Mouse (Mus musculus) heart, embryonic 14.5 days (tissue): ENCODE measurements at regions not wholly inside any gene's neighbourhood (a gene's known extent, or its start where the extent isn't known, plus 50 kb on each side); places are given as distances from the start of the nearest gene placed in this dataset.

ENCODE experiments used
- ATAC-seq: fragments of 200-750 bp; cut with Nextera tagmentation; 2 replicates; pipeline ENCODE4 v1.8.0; 2017; ENCODE audit warnings: low read depth, moderate TSS enrichment; ENCODE audit not compliant: insufficient number of reproducible peaks, insufficient read depth, low FRiP score
- H3K27ac ChIP-seq, 2 experiments: fragments of 200-500 bp in 1 of 2; fragments of 300-500 bp in 1 of 2; sonication (generic) in 1 of 2; replicated peaks in 1 of 2; 2 replicates each; pipeline ENCODE4 v1.5.1; 2012 to 2014; ENCODE audit warnings: low read depth in 2 of 2, low read length in 2 of 2, control low read depth in 1 of 2, mild to moderate bottlenecking in 1 of 2, mixed read lengths in 1 of 2; ENCODE audit not compliant: control insufficient read depth in 1 of 2, insufficient read depth in 1 of 2
- H3K27me3 ChIP-seq: fragments of 300-500 bp; sonication (generic); 2 replicates; pipeline ENCODE4 v1.6.1; 2014; ENCODE audit warnings: mild to moderate bottlenecking, low read length, control low read depth; ENCODE audit not compliant: control insufficient read depth, insufficient read depth
- H3K36me3 ChIP-seq: fragments of 300-500 bp; sonication (generic); 2 replicates; pipeline ENCODE4 v1.6.1; 2014; ENCODE audit warnings: mild to moderate bottlenecking, control low read depth, low read length, mixed read lengths; ENCODE audit not compliant: control insufficient read depth, insufficient read depth
- H3K4me1 ChIP-seq, 2 experiments: fragments of 200-500 bp in 1 of 2; fragments of 300-500 bp in 1 of 2; sonication (generic) in 1 of 2; 2 replicates each; pipeline ENCODE4 v1.6.1; 2012 to 2014; ENCODE audit warnings: low read length in 2 of 2, control low read depth in 1 of 2, mixed read lengths in 1 of 2; ENCODE audit not compliant: control insufficient read depth in 2 of 2, insufficient read depth in 2 of 2
- H3K4me2 ChIP-seq: fragments of 300-500 bp; sonication (generic); 2 replicates; pipeline ENCODE4 v1.6.1; 2014; ENCODE audit warnings: mild to moderate bottlenecking, low read length
- H3K4me3 ChIP-seq, 2 experiments: fragments of 200-500 bp in 1 of 2; fragments of 300-500 bp in 1 of 2; sonication (generic) in 1 of 2; 2 replicates each; pipeline ENCODE4 v1.5.1; 2012 to 2014; ENCODE audit warnings: low read length in 2 of 2, mild to moderate bottlenecking in 2 of 2, control low read depth in 1 of 2, low read depth in 1 of 2, moderate library complexity in 1 of 2; ENCODE audit not compliant: control insufficient read depth in 1 of 2, insufficient read depth in 1 of 2
- H3K9ac ChIP-seq: fragments of 300-500 bp; sonication (generic); 2 replicates; pipeline ENCODE4 v1.6.1; 2014; ENCODE audit warnings: mild to moderate bottlenecking, low read length
- H3K9me3 ChIP-seq: fragments of 300-500 bp; sonication (generic); 2 replicates; pipeline ENCODE4 v1.6.1; 2016; ENCODE audit warnings: low read length, control low read depth; ENCODE audit not compliant: control insufficient read depth
- WGBS: fragments of 180-500 bp; shearing (Covaris S2); extraction: QIAGEN DNeasy Blood & Tissue Kit; methylation state at CpG from one replicate; pipeline ENCODE4 v1.1.7; 2014; 5-methylcytosine and 5-hydroxymethylcytosine counted together

DNA sequence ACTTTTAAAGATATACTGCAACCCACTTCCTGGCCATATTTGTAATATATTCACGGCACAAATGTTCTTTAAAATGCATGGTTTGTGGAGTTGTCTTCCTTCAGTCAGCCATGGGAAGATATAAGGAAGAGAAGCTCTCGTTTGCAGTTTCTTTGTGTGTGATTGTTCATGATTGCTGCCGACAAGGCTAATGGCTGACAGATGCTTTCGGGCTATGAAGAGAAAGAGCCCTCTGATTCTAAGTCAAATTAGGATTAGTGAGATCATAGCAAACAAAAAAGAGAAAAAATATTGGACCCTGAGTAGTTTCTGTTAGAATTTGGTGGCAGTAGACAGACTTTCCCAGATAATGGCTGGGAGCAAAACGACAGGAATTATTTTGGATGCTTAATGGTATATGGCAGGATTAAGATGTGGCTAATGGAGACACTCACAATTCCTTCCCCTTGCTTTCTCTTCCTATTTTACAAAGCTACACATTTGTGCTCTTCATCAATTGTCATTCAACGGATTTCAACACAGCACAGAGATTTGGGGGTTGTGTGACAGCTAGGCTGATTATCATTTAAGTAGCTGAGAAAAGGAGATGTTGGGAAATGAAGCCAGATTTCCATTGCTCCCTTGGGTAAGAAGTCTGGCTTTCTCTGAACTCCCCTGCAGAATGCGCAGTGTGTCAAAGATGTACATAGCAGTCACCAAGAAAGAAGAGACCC, 273.4 kb upstream of the Hnrnpa3 start:
- 70% methylated on average over 7 of the region's 7 CpGs for WGBS
- Histone ChIP-seq H3K4me2 (no peak overlapping the region), H3K27ac (no peak overlapping the region), H3K4me1 (no peaks in the 10 kb centered on the region), H3K9ac (no peak overlapping the region), H3K27me3 (no peaks in the 10 kb centered on the region), H3K4me3 (no peak overlapping the region), H3K36me3 (no peaks in the 10 kb centered on the region), H3K9me3 (no peaks in the 10 kb centered on the region)
- ATAC-seq = no peak

DNA sequence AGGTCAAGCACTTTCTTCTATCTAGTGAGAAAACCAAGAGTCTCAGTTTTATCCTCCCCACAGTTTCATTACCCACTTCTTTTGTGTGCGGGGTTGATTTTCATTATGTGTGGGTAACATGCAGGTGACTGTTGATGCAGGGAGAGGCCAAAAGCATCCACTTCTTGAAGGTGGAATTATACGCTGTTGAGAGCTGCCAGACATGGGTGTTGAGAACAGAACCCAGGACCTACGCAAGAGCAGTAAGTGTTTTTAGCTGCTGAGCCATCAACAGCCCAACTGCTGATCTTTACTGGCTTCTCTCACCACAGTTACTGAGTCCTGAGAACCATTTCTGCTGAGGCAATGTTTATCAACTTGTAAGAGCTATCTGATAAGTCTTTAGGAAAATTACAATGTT, 272.4 kb upstream of the Hnrnpa3 start:
- H3K36me3 ChIP-seq = no peaks in the 10 kb centered on the region
- no peaks in the 10 kb centered on the region for H3K4me1 ChIP-seq
- H3K4me2 ChIP-seq = no peak overlapping the region
- no peak overlapping the region for H3K27ac ChIP-seq
- ATAC-seq = no peak
- H3K4me3 ChIP-seq = no peak overlapping the region
- WGBS = 66% methylated on average over 3 of the region's 3 CpGs
- H3K27me3 ChIP-seq = no peaks in the 10 kb centered on the region
- no peaks in the 10 kb centered on the region for H3K9me3 ChIP-seq
- no peak overlapping the region for H3K9ac ChIP-seq

DNA sequence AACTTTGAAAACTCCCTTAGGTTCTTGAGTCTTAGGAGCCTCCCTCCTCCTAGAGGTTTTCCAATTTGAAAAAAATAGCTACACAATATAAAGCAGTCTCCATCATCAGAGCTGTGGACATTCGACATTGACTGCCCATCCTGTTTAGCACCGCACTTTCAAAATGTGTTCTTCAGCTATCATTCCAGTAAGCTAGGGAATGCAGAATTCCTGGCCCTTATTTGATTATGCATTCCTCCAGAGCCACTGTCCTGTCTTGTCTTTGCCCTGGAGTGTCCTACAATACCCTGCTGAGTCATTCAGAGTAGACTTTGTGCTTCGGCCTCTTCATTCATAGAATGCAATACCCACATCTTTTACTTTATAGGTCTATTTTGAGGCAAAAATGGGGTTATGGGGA, 267.0 kb upstream of the Hnrnpa3 start:
- Histone ChIP-seq H3K27ac (no peak overlapping the region), H3K4me1 (no peaks in the 10 kb centered on the region; a peak in 1 of 4 replicates), H3K4me3 (no peak overlapping the region), H3K36me3 (no peaks in the 10 kb centered on the region), H3K9ac (no peak overlapping the region), H3K9me3 (no peaks in the 10 kb centered on the region), H3K27me3 (no peaks in the 10 kb centered on the region), H3K4me2 (no peak overlapping the region)
- ATAC-seq = no peak
- 75% methylated on average over 3 of the region's 3 CpGs for WGBS

DNA sequence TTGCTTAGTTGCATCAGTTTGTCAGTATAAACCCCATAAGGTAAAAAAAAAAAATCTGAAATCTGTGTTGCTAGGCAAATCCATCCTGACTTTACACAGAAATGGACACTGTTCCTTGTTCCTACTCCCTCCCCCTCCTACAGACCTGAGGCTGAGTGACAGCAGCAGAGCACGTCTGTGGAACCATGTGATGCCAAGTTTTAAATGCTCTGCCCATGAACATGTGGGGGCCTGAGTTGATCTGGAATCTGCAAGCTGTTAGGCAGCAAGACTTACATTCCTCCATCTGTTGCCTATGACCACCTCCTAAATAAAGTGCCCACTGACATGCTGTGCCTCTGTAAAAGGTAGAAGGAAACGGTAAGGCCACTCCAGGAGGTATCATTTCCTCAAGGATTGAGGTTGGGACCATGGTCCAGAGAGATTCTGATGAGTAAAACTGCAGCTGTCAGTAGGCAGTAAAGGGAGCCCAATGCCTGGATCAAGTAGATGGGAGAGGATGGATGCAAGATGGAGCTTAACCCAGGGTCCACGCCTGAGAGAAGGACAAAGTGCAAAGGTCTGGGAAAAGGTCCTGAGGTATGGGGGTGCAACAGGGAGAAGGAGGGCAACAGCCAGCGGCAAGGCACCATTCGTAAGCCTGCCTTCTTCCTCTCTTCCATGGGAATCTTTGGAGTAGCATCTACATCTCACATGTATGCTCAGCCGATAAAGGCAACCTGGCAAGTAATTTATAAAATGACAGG, 264.0 kb upstream of the Hnrnpa3 start:
- Histone ChIP-seq H3K4me3 (no peak overlapping the region), H3K4me1 (no peaks in the 10 kb centered on the region; a peak in 1 of 4 replicates), H3K9ac (no peak overlapping the region), H3K27ac (no peak overlapping the region), H3K4me2 (no peak overlapping the region), H3K27me3 (no peaks in the 10 kb centered on the region), H3K36me3 (no peaks in the 10 kb centered on the region), H3K9me3 (no peaks in the 10 kb centered on the region)
- ATAC-seq = no peak
- WGBS = 78% methylated on average over 6 of the region's 6 CpGs

DNA sequence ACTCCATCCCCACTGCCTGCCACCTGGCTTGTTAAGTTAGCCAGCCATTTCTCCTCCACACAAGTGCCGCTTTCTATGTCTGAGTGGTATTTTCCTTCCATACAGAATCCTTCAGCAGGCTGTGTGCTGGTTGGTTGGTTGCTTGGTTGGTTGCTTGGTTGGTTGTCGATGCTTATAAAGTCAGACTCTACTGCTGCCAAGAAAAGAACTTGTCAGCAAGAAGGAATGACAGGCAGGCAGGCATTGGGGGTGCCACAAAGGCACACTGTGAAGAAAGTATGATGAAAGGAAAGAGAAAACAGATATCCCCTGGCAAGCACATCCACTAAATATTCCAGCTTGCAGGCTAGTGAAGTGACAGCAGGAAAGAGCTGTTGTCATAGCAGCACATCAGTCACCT, 263.0 kb upstream of the Hnrnpa3 start:
- Histone ChIP-seq H3K36me3 (no peaks in the 10 kb centered on the region), H3K4me3 (no peak overlapping the region), H3K4me1 (no peaks in the 10 kb centered on the region; a peak in 1 of 4 replicates), H3K9me3 (no peaks in the 10 kb centered on the region), H3K4me2 (no peak overlapping the region), H3K9ac (no peak overlapping the region), H3K27me3 (no peaks in the 10 kb centered on the region), H3K27ac (no peak overlapping the region)
- 34% methylated on average over 2 of the region's 2 CpGs for WGBS
- ATAC-seq = no peak

DNA sequence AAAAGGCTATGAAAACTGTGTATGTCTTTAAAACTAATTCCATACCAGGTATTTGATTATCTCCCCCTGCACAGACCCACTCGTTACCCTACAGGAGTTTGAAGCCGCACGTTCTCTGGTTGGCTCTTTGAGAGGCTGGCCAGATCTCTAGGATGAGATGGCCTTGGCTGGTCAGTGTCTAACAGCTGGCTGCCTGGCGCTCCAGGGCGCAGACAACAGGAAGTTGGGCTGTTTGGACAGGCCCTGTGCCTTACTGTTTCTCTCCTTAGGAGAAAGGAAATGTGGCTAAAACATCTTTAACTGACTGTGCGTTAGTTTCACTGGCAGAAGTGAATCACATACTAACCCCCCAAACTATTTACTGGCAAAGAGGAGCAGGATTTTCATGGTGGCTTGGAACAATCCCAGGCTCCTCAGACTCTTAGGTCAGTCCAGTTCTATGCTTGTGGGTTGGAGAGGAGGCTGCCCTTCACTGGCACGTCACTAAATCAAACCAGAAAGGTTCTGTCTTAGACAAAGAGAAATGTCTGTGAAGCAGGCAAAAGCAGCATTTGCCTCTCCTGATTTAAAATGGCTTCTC, 258.7 kb upstream of the Hnrnpa3 start:
- Histone ChIP-seq H3K9me3 (no peaks in the 10 kb centered on the region), H3K4me1 (no peaks in the 10 kb centered on the region; a peak in 2 of 4 replicates), H3K4me3 (no peak overlapping the region), H3K9ac (no peak overlapping the region), H3K27ac (no peak overlapping the region), H3K27me3 (no peaks in the 10 kb centered on the region), H3K36me3 (no peaks in the 10 kb centered on the region), H3K4me2 (no peak overlapping the region)
- ATAC-seq = no peak
- WGBS = 60% methylated on average over 7 of the region's 7 CpGs

DNA sequence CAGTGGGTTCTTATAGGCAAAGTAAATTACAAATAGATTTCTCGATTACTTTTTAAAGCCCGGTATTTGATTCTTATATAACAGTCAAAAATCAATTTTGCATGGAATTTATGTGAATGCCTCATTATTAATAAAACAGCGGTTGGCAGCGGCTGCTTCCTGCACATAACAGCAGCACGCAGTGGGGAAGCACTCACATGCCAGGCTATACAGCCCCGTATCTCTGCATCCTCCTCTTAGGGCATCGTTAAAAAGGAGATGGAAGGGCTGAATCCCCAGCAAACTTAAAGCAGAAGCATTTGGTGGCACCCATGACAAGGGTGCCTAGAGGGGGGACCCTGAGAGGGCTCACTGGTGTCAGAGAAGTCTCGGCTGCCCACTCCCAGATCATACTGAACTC, 255.3 kb upstream of the Hnrnpa3 start:
- Histone ChIP-seq H3K9me3 (no peaks in the 10 kb centered on the region), H3K9ac (no peak overlapping the region), H3K36me3 (no peaks in the 10 kb centered on the region), H3K4me2 (no peak overlapping the region), H3K27me3 (no peaks in the 10 kb centered on the region), H3K4me3 (no peak overlapping the region), H3K4me1 (no peaks in the 10 kb centered on the region; a peak in 1 of 4 replicates), H3K27ac (no peak overlapping the region)
- WGBS = 73% methylated on average over 8 of the region's 8 CpGs
- no peak for ATAC-seq
